ENCODE assay signal across 7 mouse cellular contexts in genomic region chr2:27028437-27029015, GRCm38 (mm10). TPM values are rescaled to one million over a fixed set of nuclear protein-coding genes. Genes with fewer than 3 reads are reported as not detected.
DNase-seq lines count a peak whose midpoint lies in the region; ATAC-seq lines count a peak whose summit lies in the region.

No protein-coding gene starts in this region.

- DNase-seq in spleen, postnatal 36 days (ENCODE audit: low spot score in 2 of 2), result peak; percentile 64
- DNase-seq in spleen, postnatal 14 days (ENCODE audit: low spot score in 2 of 2), result no peak
- DNase-seq in hindbrain, embryonic 10.5 days (ENCODE audit: low spot score), result no peak
- no peak for DNase-seq in frontal cortex, postnatal 36 days (ENCODE audit: low spot score in 2 of 2)
- no peak for DNase-seq in ovary, postnatal 36 days (ENCODE audit: low spot score)
- DNase-seq in urinary bladder, postnatal 10 days (ENCODE audit: low spot score), result no peak

- H3K4me3 ChIP-seq in hindbrain, embryonic 10.5 days, result peak overlapping the region; percentile 52

- no peaks in the 10 kb centered on the region for H3K36me3 ChIP-seq in hindbrain, embryonic 10.5 days

- peaks cover 20% of the 10 kb centered on the region for H3K4me1 ChIP-seq in hindbrain, embryonic 10.5 days (replicated peaks)

- H3K9me3 ChIP-seq in hindbrain, embryonic 10.5 days, result no peaks in the 10 kb centered on the region

- 81% methylated on average over 4 of the region's 4 CpGs for WGBS in hindbrain, embryonic 10.5 days

- ATAC-seq in megakaryocyte, adult 5-6 weeks (ENCODE audit: poor library complexity, severe bottlenecking), result peak; percentile 25

- peaks cover 36% of the 10 kb centered on the region for H3K27me3 ChIP-seq in hindbrain, embryonic 10.5 days (ENCODE audit: insufficient read depth, poor library complexity, severe bottlenecking)

- H3K27ac ChIP-seq in hindbrain, embryonic 10.5 days, result no peak overlapping the region

RNA-seq across cellular contexts. Expression of gene Slc2a6, which starts 0.7 kb away (rescaled TPM):
- polyA plus RNA-seq in hindbrain, embryonic 10.5 days (2016; fragmentation: Nextera tagmentation; extraction: Ambion mirVana), result 2.8 and 3.1 TPM in 2 replicates
- total RNA-seq in megakaryocyte, adult 5-6 weeks (2015), result 23.0 and 23.3 TPM in 2 replicates
- 39.1 and 40.0 TPM in 2 replicates for total RNA-seq in megakaryocyte, adult 5-6 weeks (2017)

RNA-seq across cellular contexts. Expression of gene Cacfd1, which starts 18.8 kb away (rescaled TPM):
- polyA plus RNA-seq in hindbrain, embryonic 10.5 days (2016; fragmentation: Nextera tagmentation; extraction: Ambion mirVana), result 93.2 and 96.9 TPM in 2 replicates
- 11.9 and 14.9 TPM in 2 replicates for total RNA-seq in megakaryocyte, adult 5-6 weeks (2015)
- 4.7 and 7.5 TPM in 2 replicates for total RNA-seq in megakaryocyte, adult 5-6 weeks (2017)

RNA-seq across cellular contexts. Expression of gene Mymk, which starts 43.5 kb away (rescaled TPM):
- polyA plus RNA-seq in hindbrain, embryonic 10.5 days (2016; fragmentation: Nextera tagmentation; extraction: Ambion mirVana), result 0.11 and 0.29 TPM in 2 replicates
- total RNA-seq in megakaryocyte, adult 5-6 weeks (2015), result not detected in 2 replicates
- total RNA-seq in megakaryocyte, adult 5-6 weeks (2017), result not detected in 2 replicates

RNA-seq across cellular contexts. Expression of gene Adamtsl2, which starts 50.7 kb away (rescaled TPM):
- polyA plus RNA-seq in hindbrain, embryonic 10.5 days (2016; fragmentation: Nextera tagmentation; extraction: Ambion mirVana), result 4.0 and 7.0 TPM in 2 replicates
- total RNA-seq in megakaryocyte, adult 5-6 weeks (2015), result not detected in 2 replicates
- not detected in 2 replicates for total RNA-seq in megakaryocyte, adult 5-6 weeks (2017)

RNA-seq across cellular contexts. Expression of gene Adamts13, which starts 55.3 kb away (rescaled TPM):
- polyA plus RNA-seq in hindbrain, embryonic 10.5 days (2016; fragmentation: Nextera tagmentation; extraction: Ambion mirVana), result not detected in 2 replicates
- 0.04 TPM in 1 of 2 replicates, not detected in the other for total RNA-seq in megakaryocyte, adult 5-6 weeks (2015)
- 0.24 and 0.95 TPM in 2 replicates for total RNA-seq in megakaryocyte, adult 5-6 weeks (2017)

Comparison
In these comparisons a context has a peak if more than half of its experiments do, and no peak if none do; other contexts are left out.
1. DNase-seq: peak in spleen, postnatal 36 days (2 of 2); none in spleen, postnatal 14 days (0 of 2), hindbrain, embryonic 10.5 days (single experiment), frontal cortex, postnatal 36 days (0 of 2), ovary, postnatal 36 days (single experiment) and urinary bladder, postnatal 10 days (single experiment).